18 mouse cellular contexts compared by ENCODE assay signal in genomic region chr19:38610809-38611208, GRCm38 (mm10).
DNase-seq lines count a peak whose midpoint lies in the region; ATAC-seq and TF ChIP-seq lines count a peak whose summit lies in the region.
"Had no signal": no experiment of that assay in that cellular context is flagged by ENCODE, and none has a peak within 500 bp of the region (broad histone marks: within the 10 kb centered on the region; RNA-seq: fewer than 3 reads in every experiment).

No protein-coding gene starts in this region.

- TF ChIP-seq CTCF in lung, adult 2 months (IDR thresholded peaks at IDR 0.05; ENCODE audit: insufficient read depth, low read length): no peak
- no peak for TF ChIP-seq CTCF in embryonic fibroblast, embryonic 13.5 days (IDR thresholded peaks at IDR 0.05; ENCODE audit: borderline replicate concordance, insufficient read depth, low read length)
- TF ChIP-seq CTCF in layer of hippocampus, adult 2 months (conservative IDR thresholded peaks at IDR 0.05): no peak

- no peaks in the 10 kb centered on the region for H3K27me3 ChIP-seq in lung, embryonic 16.5 days (ENCODE audit: control insufficient read depth, insufficient read depth, low read depth, low read length)
- H3K27me3 ChIP-seq in heart, embryonic 15.5 days: no peaks in the 10 kb centered on the region
- H3K27me3 ChIP-seq: midbrain, embryonic 12.5 days had no signal

- H3K4me1 ChIP-seq in lung, embryonic 16.5 days (replicated peaks; ENCODE audit: control insufficient read depth, insufficient read depth, low read length): 0 out of 2 replicates have a peak, but pooled peaks cover 6% of the 10 kb centered on the region
- H3K4me1 ChIP-seq in lung, adult 2 months (ENCODE audit: control insufficient read depth, insufficient read depth, low read length): no peaks in the 10 kb centered on the region; the same call in 1 of the 2 replicates
- H3K4me1 ChIP-seq in embryonic fibroblast, embryonic 13.5 days (ENCODE audit: control insufficient read depth, insufficient read depth, low read length): peaks cover 20% of the 10 kb centered on the region
- H3K4me1 ChIP-seq in heart, embryonic 15.5 days (replicated peaks): peaks cover 26% of the 10 kb centered on the region
- H3K4me1 ChIP-seq: embryonic facial prominence, embryonic 10.5 days had no signal

- no peaks in the 10 kb centered on the region for H3K9me3 ChIP-seq in lung, embryonic 16.5 days (ENCODE audit: control insufficient read depth, low read length)
- H3K9me3 ChIP-seq in heart, embryonic 15.5 days (replicated peaks): no peaks in the 10 kb centered on the region
- H3K9me3 ChIP-seq: embryonic facial prominence, embryonic 10.5 days; forebrain, embryonic 10.5 days; midbrain, embryonic 12.5 days had no signal

- TF ChIP-seq POLR2A in lung, adult 2 months (IDR thresholded peaks at IDR 0.05; ENCODE audit: borderline replicate concordance, extremely low read depth, low read depth, low read length): no peak
- no peak for TF ChIP-seq POLR2A in embryonic fibroblast, embryonic 13.5 days (IDR thresholded peaks at IDR 0.05; ENCODE audit: low read depth, low read length)

- H3K9ac ChIP-seq in lung, embryonic 16.5 days (ENCODE audit: low read length): no peak overlapping the region
- H3K9ac ChIP-seq in heart, embryonic 15.5 days: no peak overlapping the region
- H3K9ac ChIP-seq: lung, embryonic 14.5 days; midbrain, embryonic 12.5 days had no signal

- H3K36me3 ChIP-seq in lung, embryonic 16.5 days (ENCODE audit: control insufficient read depth, insufficient read depth, low read length): no peaks in the 10 kb centered on the region
- H3K36me3 ChIP-seq in heart, embryonic 15.5 days: no peaks in the 10 kb centered on the region
- H3K36me3 ChIP-seq: embryonic facial prominence, embryonic 10.5 days; forebrain, embryonic 10.5 days; midbrain, embryonic 12.5 days had no signal

- no peak overlapping the region for H3K4me3 ChIP-seq in lung, embryonic 16.5 days (ENCODE audit: low read length)
- H3K4me3 ChIP-seq in lung, adult 2 months (replicated peaks; ENCODE audit: extremely low read depth, low read depth, low read length): no peak overlapping the region
- H3K4me3 ChIP-seq in embryonic fibroblast, embryonic 13.5 days (ENCODE audit: insufficient read depth, low read length): no peak overlapping the region
- no peak overlapping the region for H3K4me3 ChIP-seq in heart, embryonic 15.5 days
- H3K4me3 ChIP-seq in layer of hippocampus, adult 2 months: no peak overlapping the region
- H3K4me3 ChIP-seq: embryonic facial prominence, embryonic 10.5 days; forebrain, embryonic 10.5 days; left cerebral cortex, adult 2 months; midbrain, embryonic 12.5 days had no signal

- no peak for DNase-seq in lung, adult 2 months
- peak; percentile 30 for DNase-seq in lung, postnatal 36 days
- DNase-seq in layer of hippocampus, adult 2 months (ENCODE audit: low spot score in 2 of 2): no peak
- DNase-seq in left cerebral cortex, adult 18-20 months (ENCODE audit: low spot score in 2 of 2): no peak
- DNase-seq in kidney, postnatal 14 days: no peak
- DNase-seq: adrenal gland, adult 8-10 months; cerebellum, postnatal 14 days; lung, embryonic 14.5 days; right cerebral cortex, postnatal 14 days; thymus, postnatal 14 days had no signal

- H3K4me2 ChIP-seq in lung, embryonic 16.5 days (ENCODE audit: low read depth, low read length): no peak overlapping the region
- H3K4me2 ChIP-seq in heart, embryonic 15.5 days: 0 out of 2 replicates have a peak overlapping the region, but pooled peaks have one; percentile 6
- H3K4me2 ChIP-seq: lung, embryonic 14.5 days; midbrain, embryonic 12.5 days had no signal

- 0 out of 2 replicates have a peak overlapping the region, but pooled peaks have one; percentile 17 for H3K27ac ChIP-seq in lung, embryonic 16.5 days (ENCODE audit: low read length)
- H3K27ac ChIP-seq in embryonic fibroblast, embryonic 13.5 days (ENCODE audit: insufficient read depth, low read length): peak overlapping the region; percentile 51
- H3K27ac ChIP-seq in heart, embryonic 15.5 days: peak overlapping the region; percentile 75
- H3K27ac ChIP-seq in layer of hippocampus, adult 2 months: no peak overlapping the region
- H3K27ac ChIP-seq: embryonic facial prominence, embryonic 10.5 days; forebrain, embryonic 10.5 days; left cerebral cortex, adult 2 months; midbrain, embryonic 12.5 days had no signal

- ATAC-seq in lung, embryonic 16.5 days (ENCODE audit: low read depth): no peak
- ATAC-seq in heart, embryonic 15.5 days (replicated peaks; ENCODE audit: insufficient number of reproducible peaks, insufficient read depth, low FRiP score, low read depth): peak; percentile 31; the same call in 1 of the 2 replicates
- ATAC-seq: intestine, embryonic 16.5 days had no signal

- WGBS in lung, embryonic 16.5 days: 78% methylated on average over 8 of the region's 8 CpGs
- 61% methylated on average over 8 of the region's 8 CpGs for WGBS in lung, adult 2 months
- WGBS in heart, embryonic 15.5 days: 42% methylated on average over 8 of the region's 8 CpGs
